Mouse (Mus musculus): Measurements from ENCODE around the gene Atg2b. TPM values are rescaled to one million over a fixed set of nuclear protein-coding genes. Genes with fewer than 3 reads are reported as not detected.

The Atg2b gene
- polyA plus RNA-seq, 1 experiment from 2014 or later: 11.0 TPM

DNA sequence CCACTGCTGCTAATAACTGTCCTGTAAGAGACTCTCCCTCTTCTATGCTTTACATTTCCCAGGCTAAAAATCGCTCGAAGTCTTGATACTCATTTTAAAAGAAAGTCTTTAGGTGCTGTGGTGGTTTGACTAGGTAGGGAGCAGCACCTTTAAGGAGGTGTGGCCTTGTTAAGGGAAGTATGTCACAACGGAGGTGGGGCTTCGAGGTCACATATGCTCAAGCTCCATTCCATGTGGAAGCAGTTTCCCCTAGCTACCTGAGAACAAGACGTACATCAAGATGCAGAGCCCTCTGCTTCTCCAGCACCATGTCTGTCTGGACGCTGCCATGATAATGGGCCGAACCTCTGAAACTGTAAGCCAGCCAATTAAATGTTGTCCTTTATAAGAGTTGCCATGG is 6.8 kb downstream of the Atg2b start:
- H3K9ac ChIP-seq (replicated peaks): no peak overlapping the region
- peaks cover 14% of the 10 kb centered on the region for H3K36me3 ChIP-seq
- H3K4me1 ChIP-seq: peaks cover 15% of the 10 kb centered on the region
- H3K9me3 ChIP-seq (replicated peaks): no peaks in the 10 kb centered on the region
- ATAC-seq (ENCODE audit: low FRiP score): no peak
- H3K27ac ChIP-seq (replicated peaks): no peak overlapping the region
- H3K27me3 ChIP-seq (replicated peaks): no peaks in the 10 kb centered on the region
- WGBS: 92% methylated on average over 7 of the region's 7 CpGs
- no peak overlapping the region for H3K4me2 ChIP-seq
- no peak overlapping the region for H3K4me3 ChIP-seq (replicated peaks)

DNA sequence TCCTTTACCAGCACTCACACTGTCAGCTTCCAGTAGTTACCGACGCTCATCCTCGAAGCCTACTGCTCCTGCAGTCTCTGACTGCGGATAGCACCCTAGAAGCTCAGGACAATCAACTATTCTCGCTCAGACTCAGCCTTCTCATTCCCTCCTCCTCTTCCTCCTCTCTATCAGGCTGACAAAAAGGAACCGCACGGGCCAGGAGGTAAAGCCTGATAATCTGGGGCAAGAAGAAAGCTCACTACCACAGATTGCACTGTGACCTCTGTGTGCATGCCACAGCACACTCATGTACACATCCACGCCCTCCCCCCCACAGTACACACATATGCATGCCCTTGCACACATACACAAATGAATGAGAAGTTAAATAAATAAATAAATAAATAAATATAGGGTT is 8.7 kb downstream of the Atg2b start:
- no peak overlapping the region for H3K4me2 ChIP-seq
- no peak overlapping the region for H3K27ac ChIP-seq (replicated peaks)
- H3K36me3 ChIP-seq: peaks cover 24% of the 10 kb centered on the region
- H3K4me1 ChIP-seq: no peaks in the 10 kb centered on the region
- no peak overlapping the region for H3K4me3 ChIP-seq (replicated peaks)
- no peak for ATAC-seq (ENCODE audit: low FRiP score)
- no peaks in the 10 kb centered on the region for H3K27me3 ChIP-seq (replicated peaks)
- H3K9ac ChIP-seq (replicated peaks): no peak overlapping the region
- no peaks in the 10 kb centered on the region for H3K9me3 ChIP-seq (replicated peaks)
- WGBS: 98% methylated on average over 8 of the region's 8 CpGs

GRCm38 (mm10) chr12:105655850-105656249 is 29.2 kb downstream of the Atg2b start:
- H3K9me3 ChIP-seq (replicated peaks): no peaks in the 10 kb centered on the region
- H3K27ac ChIP-seq (replicated peaks): no peak overlapping the region
- no peak overlapping the region for H3K9ac ChIP-seq (replicated peaks)
- no peaks in the 10 kb centered on the region for H3K27me3 ChIP-seq (replicated peaks)
- peaks cover 97% of the 10 kb centered on the region for H3K36me3 ChIP-seq
- H3K4me2 ChIP-seq: no peak overlapping the region
- ATAC-seq (ENCODE audit: low FRiP score): no peak
- no peak overlapping the region for H3K4me3 ChIP-seq (replicated peaks)
- no peaks in the 10 kb centered on the region for H3K4me1 ChIP-seq
- 96% methylated on average over 7 of the region's 7 CpGs for WGBS

DNA sequence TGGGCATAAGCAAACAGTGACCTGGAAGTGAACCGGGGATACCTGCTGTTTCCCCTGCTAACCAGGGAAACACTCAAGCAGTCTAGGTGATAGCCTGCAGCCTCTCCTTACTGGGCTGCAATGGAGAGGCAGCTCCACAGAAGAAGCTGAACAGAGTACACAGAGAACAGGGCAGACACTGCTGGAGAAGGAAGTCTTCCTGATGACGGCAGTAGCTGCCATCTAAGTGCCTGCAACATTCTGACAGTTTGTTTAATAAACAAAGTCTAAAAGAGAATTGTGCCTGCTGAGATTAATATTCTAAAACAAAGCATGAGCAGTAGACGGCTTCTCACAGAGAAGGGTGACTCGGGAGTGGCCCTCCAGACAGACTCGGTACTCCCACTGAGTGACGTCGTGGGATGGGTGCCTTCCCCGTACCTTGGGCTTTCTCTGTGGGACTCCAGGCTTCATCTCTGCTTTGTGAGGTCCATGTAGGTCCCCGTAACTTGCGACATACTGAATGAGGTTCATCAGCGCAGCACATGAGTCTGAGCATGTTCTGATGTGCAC is 42.2 kb downstream of the Atg2b start:
- Histone ChIP-seq H3K9me3 (replicated peaks) (no peaks in the 10 kb centered on the region), H3K4me1 (no peaks in the 10 kb centered on the region), H3K9ac (replicated peaks) (no peak overlapping the region), H3K27me3 (replicated peaks) (no peaks in the 10 kb centered on the region), H3K4me3 (replicated peaks) (no peak overlapping the region), H3K4me2 (no peak overlapping the region), H3K27ac (replicated peaks) (no peak overlapping the region), H3K36me3 (peaks cover 91% of the 10 kb centered on the region)
- WGBS: 93% methylated on average over 11 of the region's 11 CpGs
- ATAC-seq (ENCODE audit: low FRiP score): no peak

DNA sequence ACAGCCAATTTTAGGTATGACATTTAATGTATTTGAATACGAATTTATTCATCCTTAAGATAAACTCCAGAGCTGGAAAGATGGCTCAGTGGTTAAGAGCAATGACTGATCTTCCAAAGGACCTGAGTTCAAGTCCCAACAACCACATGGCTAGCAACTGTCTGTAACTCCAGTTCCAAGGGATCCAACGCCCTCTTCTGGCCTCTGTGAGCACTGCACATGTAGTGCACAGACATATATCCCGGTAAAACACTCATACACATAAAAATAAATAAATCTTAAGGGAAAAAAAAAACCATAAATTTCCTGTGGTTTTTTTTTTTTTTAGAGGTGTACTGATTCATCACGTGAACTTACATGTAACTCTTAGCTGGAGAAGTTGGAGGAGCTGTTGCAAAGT is 47.5 kb downstream of the Atg2b start:
- 81% methylated on average over 4 of the region's 4 CpGs for WGBS
- Histone ChIP-seq H3K4me1 (no peaks in the 10 kb centered on the region), H3K9me3 (replicated peaks) (no peaks in the 10 kb centered on the region), H3K27me3 (replicated peaks) (no peaks in the 10 kb centered on the region), H3K4me3 (replicated peaks) (no peak overlapping the region), H3K4me2 (no peak overlapping the region), H3K36me3 (peaks cover 94% of the 10 kb centered on the region), H3K9ac (replicated peaks) (no peak overlapping the region), H3K27ac (replicated peaks) (no peak overlapping the region)
- no peak for ATAC-seq (ENCODE audit: low FRiP score)

GRCm38 (mm10) chr12:105636551-105636950 is 48.5 kb downstream of the Atg2b start:
- Histone ChIP-seq H3K9ac (replicated peaks) (no peak overlapping the region), H3K9me3 (replicated peaks) (no peaks in the 10 kb centered on the region), H3K4me2 (no peak overlapping the region), H3K4me3 (replicated peaks) (no peak overlapping the region), H3K27ac (replicated peaks) (no peak overlapping the region), H3K4me1 (no peaks in the 10 kb centered on the region), H3K36me3 (peaks cover 89% of the 10 kb centered on the region), H3K27me3 (replicated peaks) (no peaks in the 10 kb centered on the region)
- ATAC-seq (ENCODE audit: low FRiP score): no peak
- WGBS: 94% methylated on average over 9 of the region's 9 CpGs

DNA sequence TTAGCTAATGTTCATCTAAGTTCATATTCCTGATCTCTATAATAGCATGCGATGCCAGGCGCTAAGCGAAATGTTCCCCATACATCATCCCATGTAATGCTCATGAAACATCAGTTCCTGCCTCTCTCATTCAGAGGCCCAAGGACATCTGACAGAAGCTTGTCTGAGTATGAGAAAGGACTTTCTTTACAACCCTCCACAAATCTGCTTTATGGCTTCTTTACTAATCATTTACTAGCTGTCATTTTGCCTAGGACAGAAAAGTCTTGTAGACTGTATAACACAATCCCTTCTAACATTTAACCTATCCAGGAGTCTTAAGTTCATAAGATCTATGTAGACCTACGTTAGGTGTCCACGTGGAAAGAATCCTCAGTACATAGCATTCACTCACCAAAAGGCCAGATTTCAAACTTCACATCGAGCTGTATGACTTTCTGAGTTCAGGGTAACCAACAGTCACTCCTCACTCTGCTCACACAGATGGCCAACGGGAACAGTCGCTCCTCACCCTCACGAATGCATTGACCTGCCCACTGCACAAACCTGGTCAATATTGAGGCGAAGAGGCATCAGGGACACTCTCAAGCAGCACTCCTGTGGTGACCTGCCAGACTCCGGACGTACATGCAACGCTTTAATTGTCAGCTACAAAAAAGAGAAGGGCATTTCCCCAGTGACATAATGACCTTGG is 50.5 kb downstream of the Atg2b start:
- H3K9me3 ChIP-seq (replicated peaks): no peaks in the 10 kb centered on the region
- peaks cover 74% of the 10 kb centered on the region for H3K36me3 ChIP-seq
- no peak overlapping the region for H3K4me2 ChIP-seq
- no peaks in the 10 kb centered on the region for H3K27me3 ChIP-seq (replicated peaks)
- no peak overlapping the region for H3K4me3 ChIP-seq (replicated peaks)
- no peak for ATAC-seq (ENCODE audit: low FRiP score)
- H3K4me1 ChIP-seq: no peaks in the 10 kb centered on the region
- H3K9ac ChIP-seq (replicated peaks): no peak overlapping the region
- 89% methylated on average over 13 of the region's 13 CpGs for WGBS
- H3K27ac ChIP-seq (replicated peaks): no peak overlapping the region

DNA sequence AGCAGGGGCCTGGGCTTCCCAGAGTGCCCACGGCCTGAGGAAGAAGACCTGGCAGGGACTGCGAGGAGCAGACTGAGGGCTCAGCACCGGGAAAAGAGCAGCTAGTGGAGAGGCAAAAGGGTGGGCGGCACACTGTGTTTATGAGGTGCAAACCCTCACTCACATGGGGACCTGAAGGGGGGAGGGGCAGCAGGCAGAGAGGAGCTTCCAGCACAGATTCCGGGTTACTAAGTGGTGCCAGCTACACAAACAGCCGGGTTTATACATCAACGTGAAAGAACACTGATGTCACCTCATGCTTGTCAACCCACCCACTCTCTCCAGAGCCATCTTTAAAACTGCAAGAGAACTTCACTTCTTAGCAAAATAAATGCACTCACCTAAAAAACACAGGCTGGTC is 59.2 kb downstream of the Atg2b start:
- no peaks in the 10 kb centered on the region for H3K4me1 ChIP-seq
- no peak overlapping the region for H3K27ac ChIP-seq (replicated peaks)
- no peak for ATAC-seq (ENCODE audit: low FRiP score)
- WGBS: 56% methylated on average over 7 of the region's 7 CpGs
- H3K27me3 ChIP-seq (replicated peaks): no peaks in the 10 kb centered on the region
- H3K9ac ChIP-seq (replicated peaks): no peak overlapping the region
- H3K36me3 ChIP-seq: peaks cover 55% of the 10 kb centered on the region
- no peaks in the 10 kb centered on the region for H3K9me3 ChIP-seq (replicated peaks)
- no peak overlapping the region for H3K4me2 ChIP-seq
- no peak overlapping the region for H3K4me3 ChIP-seq (replicated peaks)

DNA sequence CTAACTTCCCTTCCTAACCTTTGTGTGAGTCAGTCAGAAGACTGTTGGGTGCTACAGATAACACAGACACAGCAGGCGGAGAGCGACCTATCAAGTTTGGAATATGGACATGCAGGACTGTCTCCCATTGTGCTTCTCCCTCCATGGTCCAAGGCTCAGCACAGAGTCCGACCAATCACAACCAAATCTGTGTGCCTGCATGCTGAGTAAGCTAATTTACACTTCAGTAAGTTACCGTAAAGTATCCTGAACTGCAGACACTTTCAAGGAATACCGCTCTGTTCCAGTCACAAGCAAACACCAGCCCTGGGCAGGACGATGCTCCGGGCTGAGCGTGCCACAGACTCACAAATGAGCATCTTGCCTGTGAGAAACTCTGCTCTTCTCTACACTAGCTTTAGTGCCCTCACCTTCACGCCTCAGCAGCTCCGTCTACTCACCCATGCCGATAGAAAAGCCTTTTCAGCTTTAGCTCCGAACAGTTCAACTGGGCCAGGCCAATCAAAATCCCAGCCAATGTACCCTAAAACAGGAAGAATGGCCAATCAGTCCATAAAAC is 62.0 kb downstream of the Atg2b start:
- Histone ChIP-seq H3K36me3 (peaks cover 70% of the 10 kb centered on the region), H3K27ac (replicated peaks) (no peak overlapping the region), H3K9ac (replicated peaks) (no peak overlapping the region), H3K4me1 (no peaks in the 10 kb centered on the region), H3K27me3 (replicated peaks) (no peaks in the 10 kb centered on the region), H3K4me3 (replicated peaks) (no peak overlapping the region), H3K4me2 (no peak overlapping the region), H3K9me3 (replicated peaks) (no peaks in the 10 kb centered on the region)
- no peak for ATAC-seq (ENCODE audit: low FRiP score)
- WGBS: 59% methylated on average over 12 of the region's 12 CpGs

DNA sequence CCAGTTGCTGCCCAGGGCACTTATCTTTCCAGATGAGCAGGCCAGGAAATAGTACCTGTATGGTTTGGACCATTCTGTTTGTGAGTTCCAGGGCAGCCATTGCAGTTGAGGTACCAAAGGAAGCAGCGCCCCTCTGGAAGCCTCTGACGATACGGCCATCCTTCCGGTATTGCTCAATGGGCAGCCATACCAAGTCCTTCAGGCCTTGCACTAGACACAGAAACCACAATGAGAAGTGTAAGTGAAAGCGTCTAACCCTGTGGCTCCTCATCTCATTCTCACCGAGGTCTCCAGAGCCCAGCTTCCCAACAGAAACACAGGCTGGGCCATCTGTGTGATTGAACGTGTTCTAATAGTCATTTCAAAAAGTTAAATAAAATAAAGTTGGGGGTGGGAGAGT is 63.0 kb downstream of the Atg2b start:
- Histone ChIP-seq H3K27me3 (replicated peaks) (no peaks in the 10 kb centered on the region), H3K9me3 (replicated peaks) (no peaks in the 10 kb centered on the region), H3K4me3 (replicated peaks) (no peak overlapping the region), H3K4me1 (no peaks in the 10 kb centered on the region), H3K27ac (replicated peaks) (no peak overlapping the region), H3K9ac (replicated peaks) (no peak overlapping the region), H3K36me3 (peaks cover 71% of the 10 kb centered on the region), H3K4me2 (no peak overlapping the region)
- ATAC-seq (ENCODE audit: low FRiP score): no peak
- WGBS: 95% methylated on average over 7 of the region's 7 CpGs

- H3K27ac ChIP-seq (replicated peaks): no peak overlapping the region
- no peak for ATAC-seq (ENCODE audit: low FRiP score)
- H3K9ac ChIP-seq (replicated peaks): no peak overlapping the region
- peaks cover 6% of the 10 kb centered on the region; the same call in 1 of the 2 replicates for H3K4me1 ChIP-seq
- H3K4me2 ChIP-seq: no peak overlapping the region
- no peak overlapping the region for H3K4me3 ChIP-seq (replicated peaks)
- H3K36me3 ChIP-seq: peaks cover 34% of the 10 kb centered on the region
- H3K27me3 ChIP-seq (replicated peaks): no peaks in the 10 kb centered on the region
- no peaks in the 10 kb centered on the region for H3K9me3 ChIP-seq (replicated peaks)
- 91% methylated on average over 10 of the region's 10 CpGs for WGBS
These were observed 71.5 kb downstream of the Atg2b start for GRCm38 (mm10) chr12:105613559-105613958.

DNA sequence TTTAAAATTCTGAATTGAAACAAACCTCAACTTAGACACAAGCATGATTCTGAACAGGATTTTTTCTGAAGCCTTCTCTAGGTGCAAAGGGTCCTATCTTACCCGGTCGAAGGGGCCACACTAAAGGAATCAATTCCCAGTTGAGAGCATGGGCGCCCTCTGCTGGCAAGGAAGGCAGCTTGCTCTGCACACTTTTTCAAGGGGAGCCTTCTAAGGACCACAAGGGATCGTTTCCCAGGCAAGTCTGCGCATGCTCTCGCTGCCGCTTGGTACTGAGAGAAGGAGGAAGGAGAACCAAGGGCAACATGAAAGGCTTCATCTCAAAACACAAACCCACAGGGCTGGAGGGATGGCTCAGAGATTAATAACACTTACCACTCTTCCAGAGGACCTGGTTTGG is 73.3 kb downstream of the Atg2b start:
- 0 out of 2 replicates have a peak overlapping the region, but pooled peaks have one; percentile 11 for H3K27ac ChIP-seq (replicated peaks)
- 19% methylated on average over 7 of the region's 7 CpGs for WGBS

More for the DNA sequence above, 73.3 kb downstream of the Atg2b start:
- Histone ChIP-seq H3K4me3 (replicated peaks) (no peak overlapping the region), H3K4me2 (no peak overlapping the region), H3K36me3 (peaks cover 17% of the 10 kb centered on the region), H3K27me3 (replicated peaks) (no peaks in the 10 kb centered on the region), H3K9me3 (replicated peaks) (no peaks in the 10 kb centered on the region), H3K9ac (replicated peaks) (no peak overlapping the region), H3K4me1 (peaks cover 6% of the 10 kb centered on the region; the same call in 1 of the 2 replicates)
- peak; percentile 63 for ATAC-seq (ENCODE audit: low FRiP score)

Data from neural tube, embryonic 15.5 days (tissue).